Mouse (Mus musculus): ENCODE measurements at regions not wholly inside any gene's neighbourhood (a gene's known extent, or its start where the extent isn't known, plus 50 kb on each side); places are given as distances from the start of the nearest gene placed in this dataset.
"Not testable (repeated sequence)": the region's sequence is repeated elsewhere in the genome, so short reads cannot be mapped to it uniquely, and the experiment has no call there.

DNA sequence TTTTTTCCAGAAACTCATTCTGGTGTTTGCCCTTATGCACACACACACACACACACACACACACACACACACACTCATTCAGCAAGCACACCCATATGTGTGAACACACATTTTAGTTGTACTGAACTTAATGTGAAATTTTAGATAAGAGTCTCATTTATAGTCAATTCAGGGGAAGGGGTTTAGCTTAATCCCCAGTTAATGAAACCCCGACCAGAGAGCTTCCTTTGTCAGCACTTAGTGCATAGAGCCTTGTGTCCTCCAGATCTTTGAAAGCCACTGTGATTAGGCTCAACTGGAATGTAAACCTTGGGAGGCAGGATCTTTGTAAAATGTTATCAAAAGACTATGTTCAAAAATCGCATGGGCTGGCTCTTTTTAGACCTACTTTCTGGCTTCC, 53.4 kb downstream of the Rps12 start:
- no peak for DNase-seq (ENCODE audit: low read depth, low spot score)

DNA sequence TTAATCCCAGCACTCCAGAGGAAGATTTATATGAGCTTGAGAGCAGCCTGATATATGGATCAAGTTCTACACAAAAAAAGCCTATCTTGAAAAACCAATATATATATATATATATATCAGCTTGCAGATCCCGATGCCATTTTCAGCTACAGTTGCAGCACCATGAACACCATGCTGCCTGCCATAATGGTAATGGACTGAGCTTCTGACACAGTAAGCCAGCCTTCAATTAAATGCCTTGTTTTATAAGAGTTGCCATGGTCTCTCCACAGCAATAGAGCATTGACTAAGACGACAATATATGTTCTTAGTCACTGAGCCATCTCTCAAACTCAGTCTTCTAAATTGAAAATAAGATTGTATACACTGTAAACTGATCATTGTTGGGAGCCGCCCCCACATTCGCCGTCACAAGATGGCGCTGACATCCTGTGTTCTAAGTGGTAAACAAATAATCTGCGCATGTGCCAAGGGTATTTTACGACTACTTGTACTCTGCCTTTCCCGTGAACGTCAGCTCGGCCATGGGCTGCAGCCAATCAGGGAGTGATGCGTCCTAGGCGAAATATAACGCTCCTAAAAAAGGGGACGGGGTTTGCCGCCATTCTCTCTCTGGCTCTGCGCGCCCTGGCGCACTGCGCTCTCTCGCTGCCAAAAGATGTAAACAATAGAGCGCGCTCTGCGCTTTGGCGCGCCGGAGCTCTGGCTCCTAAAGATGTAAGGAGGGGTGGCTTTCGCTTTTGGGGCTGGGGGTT, 60.9 kb downstream of the Rps12 start:
- not testable (repeated sequence) for DNase-seq (ENCODE audit: low read depth, low spot score)

DNA sequence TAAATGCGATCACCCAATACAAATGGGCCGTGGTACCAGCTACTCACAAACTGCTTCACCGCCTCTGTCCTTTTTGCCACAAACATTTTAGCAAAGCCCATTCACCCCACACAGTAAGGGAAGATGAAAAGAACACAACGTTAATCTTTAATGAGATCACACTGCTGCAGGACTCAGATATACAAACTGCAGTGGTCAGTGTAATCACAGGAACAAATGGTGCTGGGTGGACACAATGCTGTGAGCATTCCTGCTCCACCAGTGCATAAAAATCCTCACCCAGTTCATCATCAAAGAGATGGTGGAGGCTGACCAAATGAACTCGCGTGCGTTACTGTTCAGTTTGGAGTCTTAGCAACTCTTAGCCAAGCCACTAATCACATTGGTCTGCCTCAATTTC, 69.0 kb downstream of the Rps12 start:
- DNase-seq (ENCODE audit: low read depth, low spot score) = no peak

DNA sequence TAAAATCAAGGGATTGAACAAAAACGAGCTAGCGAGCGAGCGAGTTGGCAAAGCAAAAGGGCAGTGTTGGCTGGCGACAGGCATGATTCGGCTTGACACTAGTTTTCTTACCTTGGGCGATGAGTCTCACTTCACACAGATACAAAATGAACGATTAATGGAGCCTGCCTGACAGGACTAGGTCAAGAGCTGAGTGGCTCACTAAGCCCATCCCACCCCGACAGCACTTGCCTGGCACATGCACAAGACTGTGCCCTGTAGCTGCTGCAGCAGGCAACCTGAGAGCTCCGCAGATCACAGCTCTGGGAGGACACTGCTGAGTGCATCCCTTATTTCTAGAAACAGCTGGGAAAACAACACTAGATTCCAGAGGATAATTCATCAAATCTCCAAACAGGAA, 71.6 kb downstream of the Rps12 start:
- DNase-seq (ENCODE audit: low read depth, low spot score) = no peak

DNA sequence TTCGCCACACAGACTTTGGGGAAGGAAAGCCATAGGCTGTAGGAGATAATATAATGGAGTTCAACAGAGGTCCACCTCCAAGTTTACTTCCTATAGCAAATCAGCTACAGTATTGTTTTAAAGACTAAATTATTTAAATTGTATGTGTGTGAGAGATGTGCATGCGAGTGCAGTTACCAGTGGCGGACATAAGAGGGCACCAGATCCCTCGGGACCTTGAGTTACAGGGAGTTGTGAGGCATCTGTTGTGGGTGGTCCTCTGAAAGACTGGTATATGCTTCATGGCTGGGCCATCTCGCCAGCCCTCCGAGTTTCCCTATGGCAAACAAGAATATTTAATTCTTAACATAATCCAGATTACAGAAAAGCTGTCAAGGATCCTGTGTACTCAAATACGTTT, 72.0 kb downstream of the Rps12 start:
- DNase-seq (ENCODE audit: low read depth, low spot score) = peak; percentile 56

DNA sequence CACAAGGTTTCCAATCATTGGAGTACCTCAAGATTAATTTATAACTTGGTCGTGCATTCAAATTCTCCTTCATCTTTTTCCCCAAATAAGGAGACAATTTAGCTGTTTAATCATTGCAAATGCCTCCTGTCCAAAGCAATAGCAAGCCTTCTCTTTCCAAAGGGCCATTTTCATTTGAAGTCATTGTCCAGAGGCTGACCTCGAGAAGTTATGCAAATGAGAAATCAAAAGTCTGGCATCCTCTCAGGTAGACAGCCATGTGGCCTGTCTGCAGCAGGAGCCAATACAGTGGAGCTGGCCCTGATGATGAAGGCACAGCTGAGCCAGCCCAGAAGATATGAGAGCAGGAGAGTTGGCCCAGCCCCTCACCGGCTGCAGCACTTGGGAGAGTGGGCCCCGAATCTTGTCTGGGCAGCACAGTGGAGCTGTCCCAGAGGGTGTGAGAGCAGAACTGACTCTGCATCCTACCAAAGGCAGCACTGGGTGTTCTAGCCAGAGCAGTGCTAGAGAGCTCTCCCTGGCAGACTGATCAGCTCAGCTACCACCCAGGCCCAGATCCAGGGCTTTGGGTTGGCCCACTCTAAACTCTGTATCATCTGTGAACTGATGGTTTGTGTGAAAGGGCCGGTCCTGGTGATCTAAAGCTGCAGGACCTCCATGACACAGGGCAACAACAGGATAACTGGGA, 74.2 kb downstream of the Rps12 start:
- DNase-seq (ENCODE audit: low read depth, low spot score) = no peak

DNA sequence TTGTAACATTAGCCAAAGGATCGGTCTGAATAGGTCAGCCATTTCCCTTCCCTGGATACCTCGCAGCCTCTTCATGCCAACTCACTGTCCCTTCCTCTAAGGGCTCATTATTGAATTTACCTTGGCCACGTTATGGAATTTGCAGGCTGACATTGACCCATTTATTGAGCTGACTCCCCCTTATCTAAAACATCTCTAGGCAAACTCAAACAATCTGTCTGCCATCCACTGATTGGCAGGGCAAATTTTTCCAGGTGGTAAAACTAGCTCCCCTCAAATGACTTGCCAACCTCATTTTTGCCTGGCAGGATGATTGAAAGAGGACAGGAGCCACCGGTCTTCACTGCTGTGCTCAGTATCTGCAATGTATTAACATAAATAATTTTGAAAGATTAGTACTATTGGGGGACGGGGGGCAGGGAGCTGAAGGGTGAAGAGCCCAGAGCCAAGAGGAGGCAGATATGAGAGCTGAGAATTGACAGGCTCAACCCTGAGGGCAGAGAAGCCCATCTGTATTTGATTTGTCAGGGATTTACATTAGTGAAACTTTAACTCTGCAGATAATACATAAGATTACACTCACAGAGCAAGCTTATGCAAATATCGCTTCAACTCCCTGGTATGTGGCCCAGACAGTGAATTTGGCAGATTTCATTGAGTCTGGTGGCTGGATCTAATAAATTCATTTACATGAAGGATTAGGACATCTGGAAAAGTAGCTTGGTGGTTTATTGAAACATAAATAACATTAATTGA, 75.5 kb downstream of the Rps12 start:
- DNase-seq (ENCODE audit: low read depth, low spot score) = no peak

DNA sequence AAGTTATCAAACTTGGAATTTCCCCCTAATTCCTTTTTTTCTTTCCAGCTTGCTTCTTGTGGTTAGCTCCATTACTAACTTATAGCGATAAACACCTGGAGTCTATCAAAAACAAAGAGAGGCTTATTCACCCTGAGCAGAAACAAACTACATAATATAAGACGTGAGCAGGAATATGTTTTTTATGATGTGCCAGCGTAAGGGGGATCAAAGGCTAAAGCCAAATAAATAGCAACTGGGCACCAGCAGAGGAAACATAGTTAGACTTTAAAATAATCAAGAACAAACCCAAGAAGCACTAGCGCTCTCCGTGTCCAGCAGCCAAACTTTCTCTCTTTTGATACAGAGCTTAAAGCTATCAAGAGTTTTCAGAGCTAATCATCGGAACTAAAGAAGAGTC, 76.1 kb downstream of the Rps12 start:
- no peak for DNase-seq (ENCODE audit: low read depth, low spot score)

DNA sequence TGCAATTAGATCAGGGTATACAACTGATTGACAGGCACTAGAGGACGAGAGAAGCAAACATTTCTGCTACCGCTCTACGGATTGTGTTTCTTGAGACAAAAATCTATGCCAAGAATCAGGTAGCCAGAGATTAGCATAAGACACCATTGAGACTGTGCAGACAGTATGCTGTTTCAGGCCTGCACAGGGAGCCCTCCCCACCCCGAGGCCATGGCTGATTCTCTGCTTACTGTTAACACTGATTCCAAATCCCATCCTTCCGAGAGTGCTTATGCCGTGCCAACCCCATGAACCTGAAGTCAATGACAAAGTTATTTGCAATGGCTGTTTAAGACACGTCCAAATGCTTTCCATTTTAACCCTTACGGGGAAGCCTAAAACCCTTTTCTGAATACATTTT, 78.8 kb downstream of the Rps12 start:
- DNase-seq (ENCODE audit: low read depth, low spot score) = no peak

DNA sequence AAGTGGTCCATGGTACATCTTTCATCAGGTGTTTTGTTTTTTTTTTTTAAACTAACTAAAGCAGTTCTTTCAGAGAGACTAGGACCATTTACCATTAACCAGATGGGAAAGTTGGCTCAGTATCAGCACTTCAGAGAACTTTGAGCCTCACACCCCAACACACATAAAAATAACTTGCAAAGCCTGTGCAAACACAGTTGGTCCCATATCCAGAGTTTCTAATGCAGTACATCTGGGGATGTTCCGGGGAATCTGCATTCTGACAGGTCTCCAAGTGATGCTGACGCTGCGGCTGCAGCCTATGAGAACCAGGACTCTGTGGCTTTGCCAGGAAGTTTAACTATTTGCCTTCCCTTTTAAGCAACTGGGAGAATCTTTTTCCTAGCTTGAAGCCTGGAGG, 79.9 kb downstream of the Rps12 start:
- DNase-seq (ENCODE audit: low read depth, low spot score) = no peak

DNA sequence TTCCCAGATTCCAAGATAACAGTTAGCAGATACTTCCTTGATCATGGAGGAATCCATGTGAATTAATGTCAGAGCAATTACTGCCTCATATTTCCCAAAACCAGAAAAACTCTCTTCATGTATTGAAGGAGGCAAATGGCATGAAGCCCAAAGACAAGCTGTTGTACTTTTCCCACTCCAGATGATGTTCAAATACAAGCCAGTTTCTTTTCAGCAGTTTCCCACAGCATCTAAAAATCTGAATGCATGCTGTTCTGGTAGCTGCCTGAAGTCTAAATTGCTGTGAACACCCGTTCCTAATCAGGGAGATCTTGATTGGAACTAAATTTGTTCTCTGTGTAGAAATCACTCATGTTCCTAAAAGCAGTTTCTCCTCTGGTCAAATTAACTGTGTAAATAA, 83.0 kb downstream of the Rps12 start:
- no peak for DNase-seq (ENCODE audit: low read depth, low spot score)

DNA sequence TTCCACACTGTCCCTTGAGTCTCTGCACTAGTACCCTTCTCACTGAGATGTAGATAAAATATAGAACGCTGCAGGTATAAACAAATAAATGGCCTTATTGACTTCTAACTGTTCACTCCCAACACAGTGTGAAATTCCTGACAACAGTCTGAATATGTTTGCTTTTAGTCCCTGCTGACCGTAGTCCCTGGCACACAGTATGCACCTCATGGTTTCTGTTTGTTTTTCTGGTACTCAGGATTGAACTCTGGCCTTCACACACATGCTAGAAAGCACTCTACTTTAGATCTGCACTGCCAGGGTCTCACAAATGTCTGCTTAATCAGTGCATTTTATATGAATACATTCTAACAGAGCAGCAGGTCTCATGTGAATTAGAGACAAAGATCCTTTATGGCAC, 95.8 kb downstream of the Rps12 start:
- no peak for DNase-seq (ENCODE audit: low read depth, low spot score)

DNA sequence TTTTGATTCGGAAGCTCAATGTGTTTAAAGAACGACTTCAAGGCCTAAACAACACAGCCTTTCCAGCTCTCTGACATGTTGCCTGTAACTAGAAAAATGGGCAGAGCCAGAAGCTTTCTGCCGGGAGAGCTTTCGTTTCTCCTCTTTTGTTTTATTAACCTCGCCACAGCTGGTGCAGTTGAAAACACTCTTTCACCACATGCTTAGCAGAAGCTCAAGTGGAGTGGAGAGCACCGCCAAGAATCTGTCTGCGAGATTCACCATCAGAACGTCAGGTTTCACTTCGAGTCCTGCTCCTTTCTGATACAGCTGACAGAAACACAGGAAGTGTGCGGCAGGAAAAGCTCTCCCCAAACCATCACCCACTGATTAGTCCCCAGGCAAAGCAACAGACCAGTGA, 100.1 kb downstream of the Rps12 start:
- DNase-seq (ENCODE audit: low read depth, low spot score) = no peak

DNA sequence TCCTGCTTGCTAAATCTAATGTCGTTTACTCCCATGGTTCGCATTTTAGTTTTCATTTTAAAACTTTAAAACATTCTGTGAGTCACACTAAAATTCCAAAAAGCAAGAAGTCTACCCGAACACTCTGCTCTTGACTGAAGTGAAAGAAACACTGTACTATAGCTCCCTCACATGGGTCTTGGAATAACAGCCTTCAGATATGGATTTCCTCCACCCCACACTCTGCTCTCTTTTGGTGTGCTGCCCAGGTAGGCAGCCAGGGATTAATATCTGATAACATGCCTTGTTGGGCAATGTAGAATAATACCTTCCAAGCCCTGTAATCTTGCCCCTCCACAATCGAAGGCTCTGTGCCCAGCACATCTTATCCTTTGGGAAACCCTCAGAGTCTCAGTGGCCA, 104.0 kb downstream of the Rps12 start:
- no peak for DNase-seq (ENCODE audit: low read depth, low spot score)

DNA sequence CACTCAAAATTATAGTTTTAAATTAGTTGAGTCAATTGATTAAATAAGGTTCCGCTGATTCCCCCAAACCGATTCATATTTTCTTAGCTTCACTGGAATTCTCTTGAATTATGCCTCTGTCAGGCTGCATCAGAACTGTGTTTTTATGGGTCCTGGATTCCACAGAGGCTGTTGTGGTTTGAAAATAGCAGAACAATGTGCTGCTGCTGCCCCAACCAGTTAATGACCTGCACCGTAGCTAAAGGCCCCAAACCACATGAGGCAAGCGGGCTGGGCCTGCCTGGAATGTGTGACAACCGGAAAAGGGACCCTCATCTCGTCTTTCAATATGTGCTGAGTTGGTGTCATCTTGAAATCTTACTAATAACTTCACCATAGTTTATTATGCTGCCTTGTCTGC, 111.2 kb downstream of the Rps12 start:
- no peak for DNase-seq (ENCODE audit: low read depth, low spot score)

DNA sequence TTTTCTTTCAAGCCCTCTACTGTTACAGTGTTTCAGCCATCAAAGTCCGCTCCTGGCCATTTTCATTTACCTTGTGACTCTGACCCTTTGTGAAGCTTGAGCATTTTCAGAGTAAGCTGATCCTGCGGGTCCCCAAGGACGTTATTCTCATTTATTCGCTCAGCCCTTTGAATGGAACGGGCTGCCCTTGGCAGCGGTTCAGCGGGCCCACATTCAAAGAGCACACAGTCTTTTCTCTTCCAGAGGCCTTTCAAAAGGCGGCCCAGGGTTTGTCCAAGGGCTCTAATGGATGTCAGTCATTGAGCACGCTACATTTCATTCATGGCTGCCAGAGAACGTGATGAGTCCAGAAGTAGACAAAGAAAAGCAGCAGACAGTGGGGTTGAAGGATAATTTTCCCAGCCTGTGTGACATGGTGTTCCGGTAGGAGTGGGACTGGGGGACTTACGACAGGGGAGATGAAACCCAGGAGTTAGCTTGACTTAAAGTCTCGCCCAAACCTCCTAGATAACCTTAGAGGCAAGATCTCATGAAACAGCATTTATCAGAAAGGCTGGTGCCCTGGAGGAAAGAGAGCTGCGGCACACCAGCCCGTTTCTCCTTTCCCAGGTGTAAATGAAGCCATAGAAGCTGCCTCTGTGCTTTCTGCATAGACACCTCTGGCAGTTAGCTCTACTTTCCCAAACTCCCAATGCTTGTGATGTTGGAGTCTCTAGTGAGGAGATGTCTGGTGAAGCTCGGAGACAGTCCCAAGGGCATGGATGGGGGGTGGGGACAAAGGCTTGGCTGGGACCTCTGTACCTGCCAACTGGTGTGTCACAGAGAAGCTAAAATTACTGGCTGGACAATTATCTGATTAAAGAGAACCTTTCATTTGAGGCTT, 112.2 kb downstream of the Rps12 start:
- no peak for DNase-seq (ENCODE audit: low read depth, low spot score)

DNA sequence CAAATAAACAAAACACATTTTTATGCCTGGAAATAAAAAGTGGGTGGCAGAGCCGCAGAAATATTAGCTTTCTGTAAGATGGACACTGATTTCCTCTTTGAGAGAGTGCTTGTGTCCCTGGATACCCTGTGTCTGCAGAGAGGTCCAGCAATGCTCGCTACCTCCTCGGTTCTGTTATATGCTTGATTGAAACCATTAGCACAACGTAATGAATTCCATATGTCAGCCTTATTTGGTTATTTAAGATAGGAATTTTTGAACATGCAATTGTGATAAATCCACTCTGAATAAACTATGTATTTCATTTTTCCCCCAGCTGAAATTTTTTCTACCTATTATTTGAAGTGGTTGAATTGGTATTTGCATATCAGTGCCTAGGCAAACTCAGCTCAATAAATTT, 114.8 kb downstream of the Rps12 start:
- no peak for DNase-seq (ENCODE audit: low read depth, low spot score)

DNA sequence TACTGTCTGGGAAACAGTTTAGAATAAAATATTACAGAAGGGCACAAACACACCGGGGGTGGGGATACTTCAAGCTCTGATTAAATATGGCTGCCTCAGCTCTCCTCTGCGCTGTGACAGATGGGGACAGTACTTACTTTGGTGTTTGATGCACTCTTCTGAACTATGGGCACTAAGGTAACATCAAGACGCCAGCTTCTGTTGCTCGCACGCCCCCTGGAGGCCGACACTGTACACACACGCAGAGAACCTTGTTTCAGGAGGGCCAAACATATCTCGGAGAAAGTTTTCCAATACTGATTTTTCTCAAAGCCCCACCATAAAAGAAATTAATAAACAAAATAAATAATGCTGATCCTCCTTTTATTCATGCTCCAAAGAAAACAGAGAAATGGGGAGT, 115.6 kb downstream of the Rps12 start:
- DNase-seq (ENCODE audit: low read depth, low spot score) = peak; percentile 67

DNA sequence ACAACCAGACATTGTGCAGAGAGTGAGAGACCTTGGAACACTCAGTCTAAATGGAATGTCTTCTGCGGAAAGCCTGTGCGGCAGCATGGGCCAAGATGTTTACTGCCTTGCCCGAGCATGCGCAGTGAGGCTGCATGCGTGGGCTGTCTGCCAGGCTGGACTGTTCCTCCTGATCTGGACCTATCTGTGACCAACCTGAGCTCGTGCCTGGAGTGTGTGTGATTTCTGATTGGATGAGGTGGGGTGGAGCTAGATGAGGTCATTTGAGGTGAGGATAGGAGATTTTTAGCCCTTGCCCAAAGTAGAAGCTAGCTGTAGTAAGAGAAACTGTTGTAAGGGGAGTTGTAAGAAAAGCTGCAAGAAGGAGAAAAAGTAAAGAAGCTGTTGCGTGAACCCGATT, 121.2 kb downstream of the Rps12 start:
- not testable (repeated sequence) for DNase-seq (ENCODE audit: low read depth, low spot score)

DNA sequence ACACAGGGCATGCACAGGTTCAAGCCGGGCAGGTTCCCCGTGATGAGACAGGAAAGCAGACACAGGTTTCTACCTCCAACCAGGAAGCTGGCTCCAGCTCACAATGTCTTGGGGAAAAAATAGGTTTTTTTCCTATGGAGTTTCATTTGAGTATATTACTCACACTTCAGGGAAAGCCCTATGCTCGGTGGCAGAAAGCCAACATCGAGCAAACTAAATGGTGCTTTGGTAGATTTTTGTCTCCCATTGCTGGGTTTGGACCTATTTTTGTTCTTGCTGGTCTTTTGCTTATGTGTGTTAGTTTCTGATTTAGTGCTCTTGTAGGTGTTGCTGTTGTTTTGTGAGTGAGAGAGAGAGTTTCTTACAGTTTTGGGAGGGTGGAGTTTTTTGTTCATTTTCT, 160.9 kb downstream of the Rps12 start:
- DNase-seq (ENCODE audit: low read depth, low spot score) = no peak

DNA sequence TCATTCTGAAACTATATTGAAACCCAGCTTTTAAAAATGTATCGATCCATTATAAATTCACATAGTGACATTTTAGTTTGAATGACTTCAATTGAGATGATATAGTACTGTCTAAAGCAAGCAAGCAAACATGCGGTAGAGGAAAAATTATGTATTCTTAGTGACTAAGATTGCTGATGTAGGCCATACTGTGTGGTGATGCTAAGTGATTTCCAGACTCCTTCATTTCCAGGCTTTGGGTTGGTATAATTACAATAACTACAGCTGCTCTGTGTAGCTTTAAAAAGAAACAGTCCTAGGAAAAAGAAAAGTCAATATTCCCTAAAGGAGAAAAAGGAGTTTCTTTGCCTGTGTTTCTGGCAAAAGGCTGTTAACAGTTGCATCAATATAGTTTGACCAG, 175.0 kb downstream of the Rps12 start:
- no peak for DNase-seq (ENCODE audit: low read depth, low spot score)

DNA sequence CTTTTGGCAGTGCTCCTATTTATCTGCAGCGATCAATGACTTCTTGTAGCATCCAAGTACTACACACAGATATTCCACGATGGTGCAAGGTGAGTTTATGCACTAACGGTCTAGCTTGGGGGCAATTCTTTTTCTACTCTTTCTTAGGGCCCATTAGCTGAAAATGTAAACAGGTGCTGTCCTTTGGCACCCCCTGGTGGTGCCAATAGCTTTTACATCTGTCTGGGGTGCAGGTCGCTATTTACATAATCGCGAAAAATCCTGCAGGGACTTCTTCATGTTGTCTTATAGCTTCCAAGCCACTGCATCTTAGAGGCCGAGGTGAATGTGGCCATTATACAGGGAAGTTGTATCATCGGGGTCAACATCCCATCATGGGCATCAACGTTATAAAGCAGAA, 175.9 kb downstream of the Rps12 start:
- peak; percentile 80 for DNase-seq (ENCODE audit: low read depth, low spot score)

All from ZHBTc4 (cell line).